Mouse (Mus musculus) kidney, adult 2 months (tissue): ENCODE results near the gene Arl5c.

Experiments
- CTCF ChIP-seq: fragments of 200-500 bp; conservative IDR thresholded peaks from 2 replicates; pipeline ENCODE4 v1.5.1; 2011; ENCODE audit warnings: low read depth, mild to moderate bottlenecking, control low read depth, low read length, moderate library complexity, mixed read lengths; ENCODE audit not compliant: insufficient read depth, insufficient read length
- POLR2A ChIP-seq: fragments of 200-500 bp; IDR thresholded peaks from one replicate; pipeline ENCODE4 v1.6.1; 2011; ENCODE audit warnings: low read depth, low read length, control low read depth

GRCm38 (mm10) chr11:98005076-98005475 is 9.1 kb upstream of the Arl5c start:
- TF ChIP-seq CTCF = no peak
- TF ChIP-seq POLR2A = no peak
